Comparison of ENCODE assay signal across 16 mouse cellular contexts in the genomic region with DNA sequence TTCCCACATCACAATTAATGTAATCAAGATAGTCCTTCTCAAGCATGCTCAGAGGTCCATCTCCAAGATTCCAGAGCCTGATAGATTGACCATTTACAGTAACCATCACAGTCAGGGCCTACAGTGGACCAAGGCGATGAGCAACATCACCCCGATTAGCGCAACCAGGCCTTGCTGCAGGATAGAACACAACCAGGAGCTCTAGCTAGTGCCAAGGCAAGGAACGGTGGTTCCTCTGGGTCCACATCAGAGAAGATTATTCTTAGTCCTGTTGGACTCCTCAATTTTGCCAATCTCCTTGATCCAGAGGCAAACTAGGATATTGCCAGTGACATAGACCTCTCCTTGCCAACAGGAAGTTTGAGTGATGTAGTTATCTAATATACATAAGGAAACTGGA.
"Had no signal": no experiment of that assay in that cellular context is flagged by ENCODE, and none has a peak within 500 bp of the region (broad histone marks: within the 10 kb centered on the region; RNA-seq: fewer than 3 reads in every experiment).

No protein-coding gene starts in this region.

- H3K27ac ChIP-seq: neural tube, embryonic 13.5 days; neural tube, embryonic 15.5 days; stomach, embryonic 15.5 days; stomach, postnatal 0 days had no signal

- DNase-seq: retina, postnatal 1 day; right cerebral cortex, adult 18-20 months; right cerebral cortex, postnatal 14 days; right cerebral cortex, postnatal 25 days; right cerebral cortex, postnatal 4 days; spleen, adult 18-20 months; thymus, adult 18-20 months; thymus, adult 2 months; thymus, postnatal 14 days; thymus, postnatal 25 days; thymus, postnatal 36 days; thymus, postnatal 4 days had no signal

- H3K9ac ChIP-seq: neural tube, embryonic 13.5 days; neural tube, embryonic 15.5 days; stomach, embryonic 15.5 days had no signal

- H3K9me3 ChIP-seq: neural tube, embryonic 13.5 days; neural tube, embryonic 15.5 days; stomach, embryonic 15.5 days had no signal

- H3K4me2 ChIP-seq: neural tube, embryonic 13.5 days; neural tube, embryonic 15.5 days; stomach, embryonic 15.5 days had no signal

- H3K27me3 ChIP-seq: neural tube, embryonic 13.5 days; neural tube, embryonic 15.5 days; stomach, embryonic 15.5 days had no signal

- H3K4me1 ChIP-seq: neural tube, embryonic 13.5 days; neural tube, embryonic 15.5 days; stomach, embryonic 15.5 days had no signal

- H3K4me3 ChIP-seq: neural tube, embryonic 13.5 days; neural tube, embryonic 15.5 days; stomach, embryonic 15.5 days had no signal

- H3K36me3 ChIP-seq: neural tube, embryonic 13.5 days; neural tube, embryonic 15.5 days; stomach, embryonic 15.5 days had no signal
